Mouse (Mus musculus) cortical plate, adult 2 months (tissue): ENCODE measurements around the gene Ccdc9. TPM values are rescaled to one million over a fixed set of nuclear protein-coding genes. Genes with fewer than 3 reads are reported as not detected.
"Not testable (repeated sequence)": the region's sequence is repeated elsewhere in the genome, so short reads cannot be mapped to it uniquely, and the experiment has no call there.

Experiments
- H3K27ac ChIP-seq: fragments of 200-500 bp; 2 replicates; pipeline ENCODE4 v1.5.1; 2012; ENCODE audit warnings: low read length, control low read depth, inconsistent platforms; ENCODE audit not compliant: insufficient read depth
- H3K4me1 ChIP-seq: fragments of 200-500 bp; 2 replicates; pipeline ENCODE4 v1.6.1; 2011; ENCODE audit warnings: low read length; ENCODE audit not compliant: control insufficient read depth, insufficient read depth
- H3K4me3 ChIP-seq: fragments of 200-500 bp; 2 replicates; pipeline ENCODE4 v1.5.1; 2011; ENCODE audit warnings: mild to moderate bottlenecking, low read length, control low read depth; ENCODE audit not compliant: insufficient read depth
- CTCF ChIP-seq: fragments of 200-500 bp; IDR thresholded peaks from 2 replicates; pipeline ENCODE4 v1.5.1; 2011; ENCODE audit warnings: mild to moderate bottlenecking, control low read depth, low read length; ENCODE audit not compliant: insufficient read depth; ENCODE audit errors: extremely low read depth
- POLR2A ChIP-seq: fragments of 200-500 bp; IDR thresholded peaks from 2 replicates; pipeline ENCODE4 v1.6.1; 2011; ENCODE audit warnings: mild to moderate bottlenecking, low read length, control low read depth; ENCODE audit not compliant: insufficient read depth; ENCODE audit errors: extremely low read depth
- polyA plus RNA-seq: library from polyadenylated mRNA; depleted of rRNA; stranded (reverse); fragments of >200 nt; gene quantifications from 2 replicates; pipeline ENCODE4 v1.2.3, GENCODE M21; 2012

Ccdc9 gene
- polyA plus RNA-seq, 1 experiment: 68.9 TPM

DNA sequence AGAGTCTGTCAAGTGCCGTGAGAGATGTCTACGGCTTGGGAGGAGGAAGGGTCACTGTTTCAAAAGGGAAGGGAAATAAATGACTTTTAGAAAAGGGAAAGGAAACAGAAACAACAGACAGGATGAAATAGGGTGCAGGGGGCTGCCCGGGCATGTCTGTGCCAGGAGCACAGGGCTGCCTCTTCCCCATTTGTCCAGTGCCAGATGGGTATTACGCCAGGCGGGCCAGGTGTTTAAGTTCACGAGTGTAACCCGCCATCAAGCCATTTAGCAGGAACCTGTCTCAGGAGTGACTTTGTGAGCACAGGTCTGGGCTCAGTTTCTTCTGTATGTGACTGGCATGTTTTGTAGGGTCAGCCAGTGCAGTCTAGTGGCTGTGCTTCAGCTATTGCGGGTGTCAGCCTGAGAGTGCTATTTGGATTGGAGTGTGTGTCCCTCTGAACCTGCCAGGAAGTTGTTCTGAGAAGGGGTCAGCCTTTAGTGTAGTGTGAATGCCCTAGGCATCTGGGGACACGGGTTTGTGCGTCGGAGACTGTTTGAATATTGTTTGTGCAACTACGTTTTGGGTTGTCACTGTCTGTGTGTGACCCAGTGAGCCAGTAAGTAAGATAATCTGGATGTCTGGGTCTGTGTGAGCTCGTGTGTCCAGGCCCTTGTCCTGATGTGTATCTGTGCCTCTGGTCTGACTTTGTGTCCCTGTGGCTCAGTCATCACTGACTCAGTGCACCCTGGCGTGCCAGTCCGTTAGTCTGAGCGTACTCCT lies 22.1 kb upstream of the Ccdc9 start:
- no peak for TF ChIP-seq CTCF
- no peak for TF ChIP-seq POLR2A
- Histone ChIP-seq H3K4me3 (peak overlapping the region; percentile 98), H3K4me1 (peaks cover 5% of the 10 kb centered on the region; the same call in 1 of the 2 replicates), H3K27ac (peak overlapping the region; percentile 38; the same call in 1 of the 2 replicates)

DNA sequence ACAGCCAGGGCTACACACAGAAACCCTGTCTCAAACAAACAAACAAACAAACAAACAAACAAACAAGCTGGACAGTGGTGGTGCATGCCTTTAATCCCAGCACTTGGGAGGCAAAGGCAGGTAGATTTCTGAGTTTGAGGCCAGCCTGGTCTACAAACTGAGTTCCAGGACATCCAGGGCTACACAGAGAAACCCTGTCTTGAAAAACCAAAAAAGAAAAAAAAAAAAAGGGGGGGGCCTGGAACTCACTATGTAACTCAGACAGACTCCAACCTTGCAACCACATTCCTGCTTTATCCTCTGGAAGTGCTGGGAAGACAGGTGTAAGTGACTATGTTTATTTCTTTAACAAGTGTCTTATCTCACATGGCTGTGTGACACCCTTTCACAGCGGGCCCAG lies 21.5 kb upstream of the Ccdc9 start, which contains the start of gene Bbc3:
Gene Bbc3, plus strand, starts transcription at position 301 of the 400 bp plus-strand sequence.
- H3K4me3 ChIP-seq: peak within 1 kb of the TSS; percentile 98
- H3K27ac ChIP-seq: peak within 1 kb of the TSS; percentile 38; the same call in 1 of the 2 replicates
- not testable (repeated sequence) for H3K4me1 ChIP-seq

DNA sequence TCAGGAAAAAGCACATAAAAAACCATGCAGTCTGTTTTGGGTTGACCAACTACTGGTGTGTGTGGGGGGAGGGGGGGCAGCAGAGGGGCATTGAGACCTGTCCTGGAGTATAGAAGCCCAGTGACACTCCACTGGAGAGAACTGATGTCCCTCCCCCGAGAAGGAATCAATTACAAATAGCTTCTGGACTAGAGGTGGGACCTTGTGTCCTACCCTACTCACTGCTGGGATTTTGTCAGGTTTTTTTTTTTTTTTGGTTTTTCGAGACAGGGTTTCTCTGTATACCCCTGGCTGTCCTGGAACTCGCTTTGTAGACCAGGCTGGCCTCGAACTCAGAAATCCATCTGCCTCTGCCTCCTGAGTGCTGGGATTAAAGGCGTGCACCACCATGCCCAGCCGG lies 20.5 kb upstream of the Ccdc9 start:
- H3K27ac ChIP-seq, H3K4me3 ChIP-seq, H3K4me1 ChIP-seq: not testable (repeated sequence)

GRCm38 (mm10) chr7:16299419-16300035 lies 12.9 kb upstream of the Ccdc9 start:
- Histone ChIP-seq H3K4me3 (peak overlapping the region; percentile 41), H3K27ac (peak overlapping the region; percentile 12; the same call in 1 of the 2 replicates), H3K4me1 (peaks cover 7% of the 10 kb centered on the region)
- TF ChIP-seq POLR2A (peak; percentile 36; the same call in 1 of the 2 replicates), CTCF (no peak)

- Histone ChIP-seq H3K27ac (peak overlapping the region; percentile 12; the same call in 1 of the 2 replicates), H3K4me1 (peaks cover 7% of the 10 kb centered on the region), H3K4me3 (peak overlapping the region; percentile 41)
- TF ChIP-seq CTCF: no peak
- no peak for TF ChIP-seq POLR2A
Measured at GRCm38 (mm10) chr7:16298927-16299326, 12.3 kb upstream of the Ccdc9 start.

- H3K4me1 ChIP-seq: peaks cover 7% of the 10 kb centered on the region
- no peak overlapping the region for H3K27ac ChIP-seq
- no peak overlapping the region for H3K4me3 ChIP-seq
- TF ChIP-seq POLR2A: no peak
- no peak for TF ChIP-seq CTCF
Measured at GRCm38 (mm10) chr7:16297616-16298015, 11.0 kb upstream of the Ccdc9 start.

- H3K4me3 ChIP-seq: peak overlapping the region; percentile 3; the same call in 1 of the 2 replicates
Measured at GRCm38 (mm10) chr7:16296766-16297390, 10.3 kb upstream of the Ccdc9 start.

DNA sequence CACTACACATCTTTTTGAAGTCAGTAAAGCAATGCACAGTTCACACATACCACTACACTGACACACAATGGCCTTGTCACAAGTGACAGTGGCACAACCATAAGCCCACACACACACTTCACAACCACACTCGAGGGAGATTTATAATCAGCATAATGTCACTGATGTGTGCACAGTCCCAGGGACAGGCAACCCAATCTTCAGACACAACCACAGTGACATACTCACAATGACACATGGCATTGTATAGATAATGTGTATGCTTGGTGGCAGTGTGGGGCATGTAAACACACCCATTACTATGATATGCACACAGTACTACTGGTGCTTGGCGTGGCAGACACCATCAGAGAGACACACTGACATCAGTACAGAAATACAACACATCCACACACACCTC lies 9.6 kb upstream of the Ccdc9 start:
- Histone ChIP-seq H3K4me1 (peaks cover 7% of the 10 kb centered on the region), H3K4me3 (no peak overlapping the region; the same call in 1 of the 2 replicates), H3K27ac (peak overlapping the region; percentile 91)
- TF ChIP-seq POLR2A (no peak), CTCF (no peak)

More at GRCm38 (mm10) chr7:16296766-16297390, 10.3 kb upstream of the Ccdc9 start:
- Histone ChIP-seq H3K4me1 (peaks cover 7% of the 10 kb centered on the region), H3K27ac (peak overlapping the region; percentile 91; the same call in 1 of the 2 replicates)
- TF ChIP-seq POLR2A (no peak), CTCF (no peak)

DNA sequence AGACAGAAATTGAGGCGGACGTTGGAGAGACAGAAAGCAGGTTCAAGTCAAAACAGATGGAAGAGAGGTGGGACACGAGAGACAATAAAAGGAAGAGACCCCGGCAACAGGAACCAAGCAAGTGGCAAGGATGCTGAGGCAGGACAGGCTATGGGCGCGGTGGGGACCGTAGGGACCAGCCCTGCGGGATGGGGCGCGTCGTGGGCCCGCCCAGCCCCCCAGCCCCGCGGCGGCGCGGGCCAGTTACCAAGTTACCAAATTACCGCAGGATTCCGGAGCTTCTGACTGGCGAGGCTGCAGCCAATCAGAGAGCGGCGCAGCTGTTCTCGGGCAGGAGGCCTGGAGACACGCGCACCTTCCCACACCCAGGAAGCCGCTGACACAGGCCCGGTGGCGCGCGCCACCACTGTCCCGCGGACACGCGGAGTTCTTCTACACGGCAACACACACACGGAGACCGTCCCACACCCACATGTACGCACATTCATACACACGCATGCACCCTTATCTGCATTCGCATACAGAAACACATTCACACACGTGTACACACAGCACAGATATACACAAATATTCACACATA lies 8.8 kb upstream of the Ccdc9 start:
- TF ChIP-seq CTCF (no peak), POLR2A (no peak; the same call in 1 of the 2 replicates)
- peaks cover 7% of the 10 kb centered on the region for H3K4me1 ChIP-seq
- H3K4me3 ChIP-seq: peak overlapping the region; percentile 61
- H3K27ac ChIP-seq: peak overlapping the region; percentile 91
